Mouse (Mus musculus): Measurements from ENCODE around the gene Prdx3.
A peak's percentile ranks its signal among the peaks of the same experiment; 100 is the strongest.
"Not testable (repeated sequence)": the region's sequence is repeated elsewhere in the genome, so short reads cannot be mapped to it uniquely, and the experiment has no call there.

Prdx3 gene

GRCm38 (mm10) chr19:60866169-60866568 is 8.2 kb downstream of the Prdx3 start:
- DNase-seq (ENCODE audit: low read depth): not testable (repeated sequence)

DNA sequence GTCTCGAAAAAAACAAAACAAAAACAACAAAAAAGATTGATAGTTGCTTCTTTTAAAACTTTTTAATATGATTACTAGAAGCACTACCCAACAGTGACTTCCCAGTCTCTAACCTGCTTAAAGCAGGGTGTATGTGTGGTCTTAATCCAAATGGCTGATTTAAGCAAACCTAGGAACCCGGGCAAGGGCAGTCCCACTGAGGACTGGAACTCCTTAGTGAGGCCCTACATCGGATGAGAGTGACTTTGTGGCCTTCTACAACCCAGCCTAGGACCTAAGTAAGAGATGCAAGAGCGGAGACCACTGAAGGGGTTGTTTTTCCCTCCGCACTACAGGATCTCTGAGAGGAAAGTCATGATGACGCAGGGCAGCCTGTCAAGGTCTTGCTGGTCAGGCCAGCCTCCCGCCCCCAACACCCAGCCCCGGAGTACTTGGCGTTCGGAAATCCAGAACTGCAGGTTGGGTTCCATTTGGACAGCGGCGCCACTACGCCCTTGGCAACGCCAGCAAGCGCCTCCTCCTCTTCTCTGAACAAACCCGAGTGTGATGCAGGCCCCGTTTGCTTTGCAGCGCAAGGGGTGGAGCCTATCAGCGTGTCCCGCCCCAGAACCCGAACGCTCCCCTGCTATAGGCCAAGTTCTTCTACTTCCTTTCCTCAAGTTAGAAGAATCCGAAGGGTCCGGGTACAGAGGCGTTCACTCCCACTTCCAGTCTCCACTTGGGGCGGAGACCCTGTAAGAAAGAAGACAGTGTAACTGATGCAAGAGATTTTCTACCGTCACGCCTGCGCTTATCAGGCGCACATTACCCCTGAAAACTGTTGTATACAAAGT is 13.3 kb downstream of the Prdx3 start, which contains the start of gene Sfxn4:
Sfxn4 (minus strand) TSS at position 612 of the 833 bp plus-strand sequence.
- peak; percentile 93 for DNase-seq (ENCODE audit: low read depth)

- DNase-seq (ENCODE audit: low read depth): no peak
These were observed 28.6 kb downstream of the Prdx3 start for GRCm38 (mm10) chr19:60845731-60846130.

DNA sequence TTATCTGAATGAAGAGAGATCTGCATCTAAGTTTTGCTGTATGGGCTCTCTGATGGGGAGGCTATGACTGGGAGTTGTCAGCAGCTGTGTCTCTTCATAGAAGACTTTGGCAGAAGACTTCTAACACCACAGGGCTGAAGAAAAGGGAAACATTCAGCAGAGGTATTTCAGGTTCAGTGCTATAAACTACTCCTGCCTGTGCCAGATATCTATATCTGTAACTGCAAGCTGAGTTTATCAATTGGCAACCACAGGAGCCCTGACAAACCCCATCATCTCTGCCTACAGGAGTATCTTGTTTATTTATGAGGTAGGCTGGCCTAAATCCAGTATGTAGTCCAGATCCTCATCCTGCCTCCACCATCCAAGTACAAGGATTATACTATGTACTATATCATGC is 31.0 kb downstream of the Prdx3 start:
- DNase-seq (ENCODE audit: low read depth): no peak

GRCm38 (mm10) chr19:60837747-60838146 is 36.6 kb downstream of the Prdx3 start:
- DNase-seq (ENCODE audit: low read depth): peak; percentile 16

- DNase-seq (ENCODE audit: low read depth): no peak
These were observed 55.7 kb downstream of the Prdx3 start for GRCm38 (mm10) chr19:60818677-60819076.

Data from fibroblast of lung, adult 2 months (primary cell).